In the genomic region with DNA sequence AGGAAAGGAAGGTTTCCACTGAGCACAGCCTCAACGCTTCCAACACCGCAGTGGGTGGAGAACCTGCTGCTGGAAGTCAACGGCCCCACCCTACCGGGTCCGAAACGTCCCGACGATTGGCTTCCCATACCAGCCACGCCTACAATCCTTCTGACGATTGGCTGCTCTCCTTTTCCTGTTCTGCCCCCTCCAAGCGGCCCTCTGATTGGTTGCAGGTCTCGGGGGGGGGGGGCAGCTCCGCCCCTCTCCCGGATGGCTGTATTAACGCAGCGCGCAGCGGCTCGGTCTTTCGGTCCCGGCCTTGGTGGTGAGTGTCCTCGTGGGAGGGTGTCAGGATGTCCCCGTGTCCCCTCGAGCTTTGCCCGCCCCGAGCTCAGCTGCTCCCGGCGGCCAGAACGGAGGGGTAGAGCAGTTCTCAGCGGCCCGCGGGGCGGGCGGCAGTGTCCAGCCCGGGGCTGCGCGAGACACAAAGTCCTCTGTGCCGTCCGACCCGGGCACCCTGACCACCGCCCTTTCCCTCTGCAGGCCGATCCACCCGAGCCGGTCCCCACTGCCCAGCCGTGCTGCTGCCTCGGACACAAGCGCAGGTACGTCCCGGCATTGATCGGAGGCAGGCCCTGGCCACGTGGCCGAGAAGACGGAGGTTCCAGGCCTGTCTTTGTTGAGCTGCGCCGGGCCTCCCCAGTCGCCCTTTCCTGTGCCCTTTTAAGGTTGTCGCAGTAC, we compare ENCODE assay signal across 8 mouse cellular contexts. TPM values are rescaled to one million over a fixed set of nuclear protein-coding genes. Genes with fewer than 3 reads are reported as not detected.
A peak's percentile ranks its signal among the peaks of the same experiment; 100 is the strongest.
DNase-seq lines count a peak whose midpoint lies in the region; ATAC-seq and TF ChIP-seq lines count a peak whose summit lies in the region.

No protein-coding gene starts in this region.

- peak; percentile 93 for DNase-seq in MN1 (ENCODE audit: low spot score)
- DNase-seq in cerebellum, adult 9-10 months: peak; percentile 97
- DNase-seq in hindbrain, embryonic 10.5 days (ENCODE audit: low spot score): peak; percentile 95
- DNase-seq in layer of hippocampus, adult 9-11 months: peak; percentile 98
- DNase-seq in lung, postnatal 0 days (ENCODE audit: low spot score): peak; percentile 99
- DNase-seq in ovary, postnatal 14 days (ENCODE audit: low spot score): peak; percentile 82
- peak; percentile 93 for DNase-seq in thymus, postnatal 14 days

- ATAC-seq in frontal cortex, adult (ENCODE audit: low TSS enrichment): peak; percentile 99
- peak; percentile 98 for ATAC-seq in lung, postnatal 0 days

- H3K9ac ChIP-seq in lung, postnatal 0 days (replicated peaks; ENCODE audit: low read depth): peak overlapping the region; percentile 76

- H3K27me3 ChIP-seq in hindbrain, embryonic 10.5 days (ENCODE audit: insufficient read depth, poor library complexity, severe bottlenecking): no peaks in the 10 kb centered on the region
- no peaks in the 10 kb centered on the region for H3K27me3 ChIP-seq in lung, postnatal 0 days (replicated peaks; ENCODE audit: insufficient read depth, low read length)

- peak; percentile 48 for TF ChIP-seq EP300 in lung, postnatal 0 days (IDR thresholded peaks at IDR 0.05)

- peak overlapping the region; percentile 68 for H3K4me2 ChIP-seq in lung, postnatal 0 days (replicated peaks; ENCODE audit: low read depth, low read length)

- TF ChIP-seq CTCF in lung, postnatal 0 days (IDR thresholded peaks at IDR 0.05): no peak

- peaks cover 42% of the 10 kb centered on the region for H3K36me3 ChIP-seq in hindbrain, embryonic 10.5 days
- no peaks in the 10 kb centered on the region for H3K36me3 ChIP-seq in lung, postnatal 0 days (ENCODE audit: insufficient read depth, low read length)

- H3K4me1 ChIP-seq in hindbrain, embryonic 10.5 days (replicated peaks): peaks cover 16% of the 10 kb centered on the region
- peaks cover 10% of the 10 kb centered on the region for H3K4me1 ChIP-seq in lung, postnatal 0 days (ENCODE audit: insufficient read depth, low read depth, low read length)

- H3K9me3 ChIP-seq in hindbrain, embryonic 10.5 days: no peaks in the 10 kb centered on the region
- no peaks in the 10 kb centered on the region for H3K9me3 ChIP-seq in lung, postnatal 0 days (ENCODE audit: low read length)

- peak overlapping the region; percentile 91 for H3K4me3 ChIP-seq in hindbrain, embryonic 10.5 days
- peak overlapping the region; percentile 75 for H3K4me3 ChIP-seq in lung, postnatal 0 days (ENCODE audit: low read depth, low read length)

- H3K27ac ChIP-seq in hindbrain, embryonic 10.5 days: peak overlapping the region; percentile 98
- H3K27ac ChIP-seq in lung, postnatal 0 days (ENCODE audit: low read length): peak overlapping the region; percentile 87

- under 1% methylated on average over 57 of the region's 57 CpGs for WGBS in hindbrain, embryonic 10.5 days
- WGBS in lung, postnatal 0 days: 1% methylated on average over 48 of the region's 57 CpGs

RNA-seq across cellular contexts. Expression of a gene that starts 24.8 kb away (rescaled TPM):
- polyA plus RNA-seq in hindbrain, embryonic 10.5 days (2016; fragmentation: Nextera tagmentation; extraction: Ambion mirVana): 27.6 and 31.2 TPM in 2 replicates
- polyA plus RNA-seq in lung, postnatal 0 days (2015; fragmentation: Nextera tagmentation; extraction: Ambion mirVana): 27.3 and 33.8 TPM in 2 replicates

Comparison
In these comparisons a context has a peak if more than half of its experiments do, and no peak if none do; other contexts are left out.
1. Peak in every context shown above with its lines: DNase-seq, ATAC-seq, H3K4me3 ChIP-seq and H3K27ac ChIP-seq.